Mouse (Mus musculus): Measurements from ENCODE around the gene Hecw2.

Gene Hecw2

GRCm38 (mm10) chr1:53775545-53775944 is 419.4 kb downstream of the Hecw2 start:
- ChIA-PET POLR2A (interaction anchor here in 1 of 4 experiments (1.5 kb wide), 1 partner anchor 26 kb away, joined by 5 read pairs; no protein-coding TSS in a partner anchor), CTCF (no interaction called here)

GRCm38 (mm10) chr1:53775036-53775435 is 419.9 kb downstream of the Hecw2 start:
- CTCF ChIA-PET, result no interaction called here
- POLR2A ChIA-PET, result interaction anchor here in 2 of 4 experiments (1.1 to 1.5 kb wide), 4 partner anchors 8 to 25 kb away, joined by 3 to 5 read pairs (median 3); no protein-coding TSS in a partner anchor

DNA sequence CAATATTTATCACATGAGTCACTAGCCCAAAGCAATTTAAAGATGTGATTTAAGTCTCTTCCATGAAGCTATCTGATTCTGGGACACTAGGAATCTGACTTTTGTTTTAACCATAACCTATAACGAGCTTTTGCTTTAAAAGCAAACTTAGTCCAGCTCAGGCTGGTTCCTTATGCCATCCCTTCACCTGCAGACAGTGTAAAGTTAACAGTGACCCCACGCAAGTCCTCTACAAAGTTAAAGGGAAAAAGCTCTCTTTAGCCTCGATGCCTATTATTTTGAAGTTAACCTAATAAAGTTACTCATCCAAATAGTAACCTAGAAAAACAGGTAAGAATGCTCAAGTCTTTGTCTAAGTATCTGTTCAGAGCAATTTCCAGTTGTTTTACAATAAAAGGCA is 420.4 kb downstream of the Hecw2 start:
- POLR2A ChIA-PET, result interaction anchor here in 2 of 4 experiments (1.1 to 1.5 kb wide), 4 partner anchors 9 to 25 kb away, joined by 3 to 5 read pairs (median 3); no protein-coding TSS in a partner anchor
- CTCF ChIA-PET, result no interaction called here

DNA sequence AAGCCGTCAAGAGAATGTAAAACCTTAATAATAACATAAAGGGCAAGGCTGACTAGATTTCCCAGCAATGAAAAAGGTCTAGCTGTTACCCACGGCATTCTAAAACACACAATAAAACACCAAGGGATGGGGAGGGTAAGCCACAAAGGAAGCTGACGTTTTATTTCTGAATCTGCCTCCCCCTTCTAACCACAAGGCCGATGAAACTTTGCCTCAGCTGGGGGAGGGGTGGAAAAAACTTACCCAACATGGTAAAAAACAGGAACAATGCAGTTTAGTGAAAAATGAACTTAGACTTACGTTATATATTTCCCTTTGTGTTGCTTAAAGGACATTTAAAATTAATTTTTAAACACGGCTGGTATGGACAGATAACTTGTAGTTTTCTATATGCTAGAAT is 421.0 kb downstream of the Hecw2 start:
- ChIA-PET POLR2A (interaction anchor here in 3 of 4 experiments (0.6 to 1.5 kb wide), 5 partner anchors 8 to 24 kb away, joined by 3 to 5 read pairs (median 3); no protein-coding TSS in a partner anchor), CTCF (no interaction called here)

GRCm38 (mm10) chr1:53772967-53773366 is 422.0 kb downstream of the Hecw2 start:
- ChIA-PET CTCF (no interaction called here), POLR2A (interaction anchor here in 2 of 4 experiments (0.5 to 1.5 kb wide), 5 partner anchors 8 to 944 kb away, joined by 3 to 4 read pairs (median 3); partner anchors contain the start of gene Stk17b (in 1 of the 2))

DNA sequence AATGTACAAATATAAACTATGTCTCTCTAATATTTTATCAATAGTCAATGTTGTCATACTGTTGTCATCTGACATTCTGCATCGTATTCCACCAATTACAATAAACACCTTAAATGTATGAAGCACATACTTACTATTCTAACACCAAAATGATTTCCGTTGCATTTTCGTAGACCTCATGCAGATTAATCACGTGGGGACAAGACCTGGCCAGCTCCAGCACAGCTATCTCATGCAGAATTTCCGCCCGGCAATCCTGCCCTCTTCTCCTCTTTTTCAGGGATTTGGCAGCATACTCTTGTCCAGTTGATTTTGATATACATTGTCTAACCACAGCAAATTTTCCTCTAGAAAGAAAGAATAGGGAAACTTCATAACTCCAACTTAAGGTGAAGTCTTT is 423.5 kb downstream of the Hecw2 start:
- POLR2A ChIA-PET, result interaction anchor here in 1 of 4 experiments (1.0 kb wide), 1 partner anchor 13 kb away, joined by 4 read pairs; no protein-coding TSS in a partner anchor
- CTCF ChIA-PET, result no interaction called here

GRCm38 (mm10) chr1:53766112-53766511 is 428.9 kb downstream of the Hecw2 start:
- ChIA-PET CTCF (no interaction called here), POLR2A (interaction anchor here in 1 of 4 experiments (0.7 to 1.4 kb wide), 2 partner anchors 8 to 12 kb away, joined by 3 read pairs; no protein-coding TSS in a partner anchor)

DNA sequence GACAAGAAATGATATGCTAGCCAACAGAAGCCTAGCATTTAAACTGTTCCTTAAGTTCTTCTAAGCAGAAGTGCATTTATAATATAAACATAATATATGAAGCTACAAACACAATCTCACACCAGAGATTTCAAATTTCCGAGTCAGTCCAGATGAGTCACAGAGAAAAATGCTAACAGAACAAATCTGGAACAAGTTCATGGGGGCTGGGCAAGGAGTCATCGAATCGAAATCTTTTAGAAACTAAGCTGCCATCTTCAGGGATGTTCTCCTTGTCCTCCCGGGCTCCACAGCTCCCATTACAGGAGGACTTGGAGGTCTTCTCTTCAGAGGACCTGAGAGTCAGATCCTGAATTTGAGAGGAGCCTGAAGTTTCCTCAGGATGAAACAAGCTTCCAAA is 437.7 kb downstream of the Hecw2 start:
- POLR2A ChIA-PET, result interaction anchor here in 2 of 4 experiments (0.7 to 1.4 kb wide), 4 partner anchors 9 to 106 kb away, joined by 3 to 4 read pairs (median 3); no protein-coding TSS in a partner anchor
- CTCF ChIA-PET, result no interaction called here
